Comparison of ENCODE assay signal across 8 mouse cellular contexts in genomic region chr14:25769626-25770306, GRCm38 (mm10). TPM values are rescaled to one million over a fixed set of nuclear protein-coding genes. Genes with fewer than 3 reads are reported as not detected.
DNase-seq lines count a peak whose midpoint lies in the region; ATAC-seq and TF ChIP-seq lines count a peak whose summit lies in the region.

No protein-coding gene starts in this region.

- no peak for TF ChIP-seq CTCF in lung, embryonic 14.5 days (IDR thresholded peaks at IDR 0.05; ENCODE audit: low read depth)
- no peak for TF ChIP-seq CTCF in embryonic fibroblast, embryonic 13.5 days (IDR thresholded peaks at IDR 0.05; ENCODE audit: borderline replicate concordance, insufficient read depth, low read length)

- H3K4me3 ChIP-seq in lung, embryonic 14.5 days (ENCODE audit: low read depth, low read length), result no peak overlapping the region
- H3K4me3 ChIP-seq in embryonic fibroblast, embryonic 13.5 days (ENCODE audit: insufficient read depth, low read length), result no peak overlapping the region
- peak overlapping the region; percentile 76 for H3K4me3 ChIP-seq in limb, embryonic 10.5 days

- no peak for TF ChIP-seq POLR2A in embryonic fibroblast, embryonic 13.5 days (IDR thresholded peaks at IDR 0.05; ENCODE audit: low read depth, low read length)

- H3K36me3 ChIP-seq in lung, embryonic 14.5 days (ENCODE audit: insufficient read depth), result no peaks in the 10 kb centered on the region
- H3K36me3 ChIP-seq in limb, embryonic 10.5 days, result no peaks in the 10 kb centered on the region

- ATAC-seq in lung, embryonic 14.5 days (ENCODE audit: insufficient read depth), result peak; percentile 16; the same call in 1 of the 2 replicates

- H3K9me3 ChIP-seq in lung, embryonic 14.5 days (ENCODE audit: low read depth, low read length), result no peaks in the 10 kb centered on the region
- H3K9me3 ChIP-seq in limb, embryonic 10.5 days (replicated peaks), result no peaks in the 10 kb centered on the region

- no peaks in the 10 kb centered on the region for H3K27me3 ChIP-seq in lung, embryonic 14.5 days (ENCODE audit: insufficient read depth, low read length)
- 0 out of 2 replicates have a peak, but pooled peaks cover 5% of the 10 kb centered on the region for H3K27me3 ChIP-seq in limb, embryonic 10.5 days (ENCODE audit: low read depth, poor library complexity, severe bottlenecking)

- no peak overlapping the region for H3K9ac ChIP-seq in lung, embryonic 14.5 days

- no peak for DNase-seq in lung, embryonic 14.5 days
- no peak for DNase-seq in lung, postnatal 14 days
- DNase-seq in limb, embryonic 10.5 days (ENCODE audit: low spot score), result peak; percentile 75
- DNase-seq in retina, embryonic 14.5 days (ENCODE audit: low spot score), result peak; percentile 47
- no peak for DNase-seq in gastrocnemius, postnatal 10 days
- DNase-seq in frontal cortex, postnatal 14 days (ENCODE audit: low spot score in 2 of 2), result no peak
- no peak for DNase-seq in kidney, postnatal 10 days

- H3K27ac ChIP-seq in lung, embryonic 14.5 days (ENCODE audit: low read depth), result peak overlapping the region; percentile 52; the same call in 1 of the 2 replicates
- H3K27ac ChIP-seq in embryonic fibroblast, embryonic 13.5 days (ENCODE audit: insufficient read depth, low read length), result peak overlapping the region; percentile 63; the same call in 1 of the 2 replicates
- peak overlapping the region; percentile 90 for H3K27ac ChIP-seq in limb, embryonic 10.5 days

- WGBS in lung, embryonic 14.5 days, result 18% methylated on average over 8 of the region's 8 CpGs
- WGBS in limb, embryonic 10.5 days, result 11% methylated on average over 8 of the region's 8 CpGs

- peak overlapping the region; percentile 91 for H3K4me2 ChIP-seq in lung, embryonic 14.5 days

- H3K4me1 ChIP-seq in lung, embryonic 14.5 days (ENCODE audit: insufficient read depth), result peaks cover 41% of the 10 kb centered on the region
- peaks cover 18% of the 10 kb centered on the region for H3K4me1 ChIP-seq in embryonic fibroblast, embryonic 13.5 days (ENCODE audit: control insufficient read depth, insufficient read depth, low read length)
- peaks cover 73% of the 10 kb centered on the region for H3K4me1 ChIP-seq in limb, embryonic 10.5 days

RNA-seq across cellular contexts. Expression of gene Zcchc24, which starts 0.9 kb away (rescaled TPM):
- 29.6 and 29.8 TPM in 2 replicates for polyA plus RNA-seq in lung, embryonic 14.5 days (2014; fragmentation: Nextera tagmentation; extraction: Ambion mirVana)
- 116 and 122 TPM in 2 replicates for polyA plus RNA-seq in embryonic fibroblast, embryonic 13.5 days (2011; ENCODE audit: insufficient read length, low read depth, missing spikeins)
- polyA plus RNA-seq in limb, embryonic 10.5 days (2016; fragmentation: Nextera tagmentation; extraction: Ambion mirVana), result 9.9 and 17.0 TPM in 2 replicates
- 10 to 100 TPM; 65.9 to 66.6 TPM for total RNA-seq in gastrocnemius, postnatal 10 days (2021)

Comparison
In these comparisons a context has a peak if more than half of its experiments do, and no peak if none do; other contexts are left out.
1. DNase-seq: peak in limb, embryonic 10.5 days (single experiment) and retina, embryonic 14.5 days (single experiment); none in lung, embryonic 14.5 days (single experiment), lung, postnatal 14 days (single experiment), gastrocnemius, postnatal 10 days (single experiment), frontal cortex, postnatal 14 days (0 of 2) and kidney, postnatal 10 days (single experiment).
2. Peak in every context shown above with its lines, with median percentiles within 50 percentile points of each other: H3K27ac ChIP-seq.